ENCODE assay signal across 21 mouse cellular contexts in the genomic region with DNA sequence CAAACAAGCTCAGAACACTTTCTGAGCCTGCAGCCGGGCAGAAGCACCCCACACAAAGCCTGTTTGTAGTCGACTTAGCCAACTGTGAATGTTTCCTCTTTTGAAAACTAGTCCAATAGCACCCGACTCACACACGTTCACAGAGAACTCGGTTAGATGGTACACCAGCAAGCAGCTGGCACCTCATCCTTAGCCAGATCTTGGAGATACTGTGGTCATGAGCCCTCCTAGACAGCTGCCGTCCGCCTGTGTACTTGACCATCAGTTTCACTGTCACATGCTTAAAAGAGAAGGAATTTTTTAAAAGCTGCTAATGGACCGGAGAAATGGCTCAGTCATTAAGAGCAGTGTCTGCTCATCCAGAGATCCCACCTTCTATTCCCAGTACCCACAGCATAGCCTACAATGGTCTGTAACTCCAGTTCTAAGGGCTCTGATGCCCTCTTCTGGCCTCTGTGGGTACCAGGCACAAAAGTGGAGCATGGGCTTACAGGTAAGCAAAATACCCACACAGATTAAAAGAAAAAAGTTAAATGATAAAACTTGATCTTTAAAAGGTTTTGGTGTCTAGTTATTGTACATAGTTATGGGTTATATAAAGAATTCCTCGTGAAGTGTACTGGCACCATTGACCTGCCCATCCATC. TPM values are rescaled to one million over a fixed set of nuclear protein-coding genes. Genes with fewer than 3 reads are reported as not detected.
DNase-seq lines count a peak whose midpoint lies in the region; TF ChIP-seq lines count a peak whose summit lies in the region.
"Had no signal": no experiment of that assay in that cellular context is flagged by ENCODE, and none has a peak within 500 bp of the region (broad histone marks: within the 10 kb centered on the region; RNA-seq: fewer than 3 reads in every experiment).

No protein-coding gene starts in this region.

- no peak for TF ChIP-seq POLR2A in bone marrow, adult 2 months (IDR thresholded peaks at IDR 0.05; ENCODE audit: borderline replicate concordance, control insufficient read depth, low read depth, low read length)

- H3K4me3 ChIP-seq in layer of hippocampus, adult 2 months: no peak overlapping the region
- H3K4me3 ChIP-seq in bone marrow, adult 2 months (replicated peaks; ENCODE audit: control insufficient read depth, low read depth, low read length): no peak overlapping the region
- H3K4me3 ChIP-seq: embryonic facial prominence, embryonic 10.5 days; hindbrain, embryonic 13.5 days; midbrain, embryonic 10.5 days had no signal

- peak; percentile 58 for TF ChIP-seq CTCF in layer of hippocampus, adult 2 months (conservative IDR thresholded peaks at IDR 0.05)
- TF ChIP-seq CTCF in bone marrow, adult 2 months (IDR thresholded peaks at IDR 0.05; ENCODE audit: control insufficient read depth, insufficient read depth, low read length): peak; percentile 18; the same call in 1 of the 2 replicates

- 70% methylated on average over 9 of the region's 9 CpGs for WGBS in bone marrow, adult 2 months

- no peak for DNase-seq in layer of hippocampus, adult 2 months (ENCODE audit: low spot score in 2 of 2)
- no peak for DNase-seq in layer of hippocampus, postnatal 36 days
- DNase-seq in 416B (ENCODE audit: low read depth) (peak; percentile 14), A20 (ENCODE audit: low read depth, low spot score) (peak; percentile 52)
- no peak for DNase-seq in urinary bladder, postnatal 36 days (ENCODE audit: low spot score in 2 of 2)
- DNase-seq in adrenal gland, adult 18-20 months (ENCODE audit: low spot score in 2 of 2): no peak
- DNase-seq: cerebellum, adult 9-11 months; kidney, adult 18-20 months; left cerebral cortex, postnatal 4 days; lung, adult 18-20 months; right cerebral cortex, postnatal 14 days; thymus, postnatal 14 days had no signal

- no peak overlapping the region for H3K27ac ChIP-seq in layer of hippocampus, adult 2 months
- H3K27ac ChIP-seq in bone marrow, adult 2 months (ENCODE audit: control insufficient read depth, insufficient read depth, low read depth, low read length, poor library complexity): no peak overlapping the region
- H3K27ac ChIP-seq: embryonic facial prominence, embryonic 10.5 days; hindbrain, embryonic 13.5 days; midbrain, embryonic 10.5 days had no signal

- no peaks in the 10 kb centered on the region for H3K4me1 ChIP-seq in bone marrow, adult 2 months (ENCODE audit: control insufficient read depth, insufficient read depth, low read length)
- H3K4me1 ChIP-seq: embryonic facial prominence, embryonic 10.5 days; hindbrain, embryonic 13.5 days; midbrain, embryonic 10.5 days had no signal

RNA-seq across cellular contexts. Expression of gene Vash2, which starts 10.5 kb away (rescaled TPM):
- 1 to 10 TPM; 1.6 to 1.7 TPM for total RNA-seq in layer of hippocampus, adult 2 months (2021)
- total RNA-seq in layer of hippocampus, postnatal 36 days (2021): 1 to 10 TPM; 1.9 to 2.2 TPM
- polyA plus RNA-seq in bone marrow, adult 2 months (2011; ENCODE audit: insufficient read depth, insufficient read length, low replicate concordance, missing spikeins): not detected in 2 replicates
- under 1 TPM in 1 of 2 experiments, not detected in 1; 0.22 TPM for total RNA-seq in adrenal gland, adult 18-20 months (2021)
- polyA plus RNA-seq: G1E had no signal

RNA-seq across cellular contexts. Expression of gene Flvcr1, which starts 36.4 kb away (rescaled TPM):
- 10 to 100 TPM; 16.9 to 18.9 TPM for total RNA-seq in layer of hippocampus, adult 2 months (2021)
- 10 to 100 TPM; 17.3 to 19.6 TPM for total RNA-seq in layer of hippocampus, postnatal 36 days (2021)
- 5.2 and 5.7 TPM in 2 replicates for polyA plus RNA-seq in bone marrow, adult 2 months (2011; ENCODE audit: insufficient read depth, insufficient read length, low replicate concordance, missing spikeins)
- total RNA-seq in adrenal gland, adult 18-20 months (2021): 10 to 100 TPM in 1 of 2 experiments, 1 to 10 TPM in 1; 9.9 to 14.6 TPM

RNA-seq across cellular contexts. Expression of gene Spata45, which starts 46.9 kb away (rescaled TPM):
- total RNA-seq in layer of hippocampus, adult 2 months (2021): not detected
- not detected for total RNA-seq in layer of hippocampus, postnatal 36 days (2021)
- not detected in 2 replicates for polyA plus RNA-seq in bone marrow, adult 2 months (2011; ENCODE audit: insufficient read depth, insufficient read length, low replicate concordance, missing spikeins)
- not detected for total RNA-seq in adrenal gland, adult 18-20 months (2021)
- total RNA-seq: G1E; layer of hippocampus, adult 18-20 months; left cerebral cortex, postnatal 4 days had no signal
- polyA plus RNA-seq: embryonic facial prominence, embryonic 10.5 days; G1E; gonadal fat pad, adult 2 months; heart, embryonic 14.5 days; hindbrain, embryonic 13.5 days; midbrain, embryonic 10.5 days; stomach, embryonic 14.5 days had no signal

Comparison
In these comparisons a context has a peak if more than half of its experiments do, and no peak if none do; other contexts are left out.
1. DNase-seq: peak in 416B (single experiment) and A20 (single experiment); none in layer of hippocampus, adult 2 months (0 of 2), layer of hippocampus, postnatal 36 days (0 of 2), urinary bladder, postnatal 36 days (0 of 2) and adrenal gland, adult 18-20 months (0 of 2).